Mouse (Mus musculus): ENCODE measurements around the gene Ndufs2.

Ndufs2 gene

DNA sequence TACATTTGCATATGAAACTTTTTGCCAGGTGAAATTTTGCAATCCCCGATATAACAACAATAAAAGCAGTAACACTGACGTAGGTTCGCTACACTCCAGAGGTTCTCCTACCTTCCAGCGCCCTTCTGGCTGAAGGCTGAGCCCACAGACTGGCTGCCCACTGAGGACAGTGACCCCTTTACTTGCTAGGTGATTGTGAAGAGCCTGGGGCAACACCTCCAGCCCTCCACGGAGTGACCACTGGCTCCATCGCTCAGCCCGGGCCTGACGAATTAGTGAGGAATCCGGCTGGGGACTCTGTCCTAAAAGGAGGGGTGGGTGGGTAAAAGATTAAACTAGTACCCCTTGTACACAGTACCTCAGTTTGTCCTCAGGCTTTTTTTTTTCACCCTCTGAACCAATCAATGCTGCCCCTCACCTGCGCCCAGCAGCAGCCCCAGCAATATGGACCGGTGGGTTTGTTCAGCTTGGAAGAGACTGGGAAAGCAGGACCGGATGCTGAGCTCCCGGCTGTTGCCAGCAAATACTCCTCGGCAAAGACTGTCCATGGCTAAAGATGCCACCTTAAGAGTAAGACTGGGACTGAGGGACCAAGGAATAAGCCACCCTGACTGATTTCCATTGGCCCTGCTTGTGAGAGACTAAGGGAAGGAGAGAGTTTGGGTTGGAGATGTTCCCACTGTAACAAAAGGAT is 28.0 kb upstream of the Ndufs2 start:
- DNase-seq (ENCODE audit: low spot score in 2 of 2): peak in 1 of 2 experiments; percentile 22

DNA sequence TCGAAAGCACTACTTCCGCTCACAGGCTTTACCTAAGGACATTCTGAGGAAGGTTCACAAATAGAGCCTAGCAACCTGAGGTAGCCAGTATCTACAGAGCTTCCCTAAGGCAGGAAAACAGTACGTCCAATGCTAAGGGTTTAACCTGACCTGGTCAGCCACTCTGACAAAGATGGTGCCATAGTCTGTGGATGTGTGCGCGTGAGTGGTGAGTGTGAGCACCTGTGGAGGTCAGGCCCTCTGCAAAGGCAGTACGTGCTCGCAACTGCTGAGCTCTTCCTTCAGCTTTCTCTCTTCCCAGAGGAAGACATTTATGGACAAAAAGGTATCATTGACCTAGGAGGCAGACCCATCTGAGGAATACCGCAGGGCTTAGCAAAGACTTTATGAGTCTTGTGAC is 27.2 kb upstream of the Ndufs2 start:
- DNase-seq (ENCODE audit: low spot score in 2 of 2): peak in 1 of 2 experiments; percentile 19

DNA sequence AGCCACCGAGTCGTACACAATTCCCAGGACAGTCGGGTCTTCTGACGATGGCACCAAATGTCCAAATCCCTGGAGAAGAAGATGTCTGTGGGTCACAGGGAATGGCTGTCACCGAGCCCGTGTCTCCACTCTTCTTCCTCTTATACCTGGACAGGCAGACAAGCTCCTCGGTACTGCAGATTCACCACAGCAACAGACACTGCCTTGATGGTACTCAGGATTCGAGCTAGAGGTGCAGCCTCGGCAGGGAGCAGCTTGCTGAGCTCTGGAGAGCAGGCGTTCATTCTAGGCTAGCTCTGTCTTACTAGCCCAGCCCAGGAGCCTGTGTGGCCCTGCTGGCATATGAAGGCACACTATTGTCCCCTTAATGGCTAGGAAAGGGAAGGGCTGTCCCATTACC is 26.5 kb upstream of the Ndufs2 start:
- no peak for DNase-seq (ENCODE audit: low spot score in 2 of 2)

DNA sequence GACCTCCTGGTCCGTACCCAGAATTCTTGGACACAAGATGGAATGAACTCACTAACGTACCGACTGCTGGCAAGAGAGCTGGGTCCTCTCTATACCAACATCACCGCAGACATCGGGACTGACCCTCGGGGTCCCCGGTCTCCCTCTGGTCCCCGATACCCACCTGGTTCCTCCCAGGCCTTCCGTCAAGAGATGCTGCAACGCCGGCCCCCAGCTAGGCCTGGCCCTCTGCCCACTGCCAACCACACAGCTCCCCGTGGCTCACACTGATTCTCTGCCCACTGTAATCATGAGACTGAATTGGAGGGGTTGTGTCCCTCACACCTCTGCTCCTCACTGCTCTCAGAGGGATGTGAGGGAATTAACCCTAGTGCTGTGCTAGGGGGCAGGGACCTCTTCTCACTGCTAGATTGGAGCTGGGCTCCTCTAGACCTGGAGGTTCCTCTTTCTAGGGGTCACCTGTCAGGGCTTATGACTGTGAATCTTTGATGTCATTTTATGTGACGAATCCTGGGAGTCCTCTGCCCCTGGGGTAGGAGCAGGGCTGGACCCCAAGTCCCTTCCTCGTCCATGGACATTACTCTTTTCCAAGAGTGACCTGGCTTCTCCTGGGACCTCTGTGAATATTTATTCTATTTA is 25.0 kb upstream of the Ndufs2 start:
- no peak for DNase-seq (ENCODE audit: low spot score in 2 of 2)

- no peak for DNase-seq (ENCODE audit: low spot score in 2 of 2)
Observed at GRCm38 (mm10) chr1:171275144-171275734, 24.1 kb upstream of the Ndufs2 start.

GRCm38 (mm10) chr1:171274171-171274570 is 23.0 kb upstream of the Ndufs2 start:
- no peak for DNase-seq (ENCODE audit: low spot score in 2 of 2)

DNA sequence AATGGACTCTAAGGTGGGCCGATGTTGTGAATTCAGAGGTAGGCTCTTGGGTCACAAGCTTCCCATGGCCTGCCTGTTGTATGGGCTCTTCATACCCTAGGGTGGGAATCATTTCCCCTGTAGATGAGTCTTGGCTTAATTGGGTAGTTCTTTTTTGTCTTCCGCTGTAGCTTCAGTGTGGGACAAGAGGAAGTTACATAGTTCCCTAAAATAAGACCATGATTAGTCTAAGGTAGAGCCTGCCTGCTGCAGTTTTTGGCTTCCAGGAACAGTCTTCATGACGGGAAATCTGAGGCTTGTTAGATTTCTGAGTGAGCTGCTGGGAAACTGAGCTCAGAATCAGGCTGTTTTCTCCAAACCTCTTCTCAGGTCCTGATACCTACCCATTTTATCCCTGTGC is 20.9 kb upstream of the Ndufs2 start:
- no peak for DNase-seq (ENCODE audit: low spot score in 2 of 2)

- DNase-seq (ENCODE audit: low spot score in 2 of 2): no peak
Observed at GRCm38 (mm10) chr1:171271622-171272021, 20.4 kb upstream of the Ndufs2 start.

DNA sequence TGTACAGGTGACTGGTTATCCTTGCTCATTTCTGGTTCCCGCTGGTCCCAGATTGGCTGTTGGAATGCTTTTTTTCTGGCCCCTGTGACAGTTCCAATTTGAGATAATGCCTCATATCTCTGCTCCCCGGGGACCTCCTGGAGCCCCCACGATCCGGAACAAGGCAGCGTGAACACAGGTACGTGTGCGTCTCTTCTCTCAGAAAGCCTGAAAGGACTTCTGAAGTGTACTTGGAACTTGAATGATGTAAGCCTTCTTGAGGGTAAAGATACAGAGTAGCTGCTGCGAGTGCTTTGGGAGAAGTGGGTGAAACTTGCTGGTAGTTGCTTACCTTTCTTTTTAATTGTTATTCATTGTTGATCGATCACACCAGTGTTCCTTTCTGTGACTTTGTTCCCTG is 20.0 kb upstream of the Ndufs2 start:
- DNase-seq (ENCODE audit: low spot score in 2 of 2): no peak

- DNase-seq (ENCODE audit: low spot score in 2 of 2): no peak
Observed at GRCm38 (mm10) chr1:171270573-171270900, 19.3 kb upstream of the Ndufs2 start.

DNA sequence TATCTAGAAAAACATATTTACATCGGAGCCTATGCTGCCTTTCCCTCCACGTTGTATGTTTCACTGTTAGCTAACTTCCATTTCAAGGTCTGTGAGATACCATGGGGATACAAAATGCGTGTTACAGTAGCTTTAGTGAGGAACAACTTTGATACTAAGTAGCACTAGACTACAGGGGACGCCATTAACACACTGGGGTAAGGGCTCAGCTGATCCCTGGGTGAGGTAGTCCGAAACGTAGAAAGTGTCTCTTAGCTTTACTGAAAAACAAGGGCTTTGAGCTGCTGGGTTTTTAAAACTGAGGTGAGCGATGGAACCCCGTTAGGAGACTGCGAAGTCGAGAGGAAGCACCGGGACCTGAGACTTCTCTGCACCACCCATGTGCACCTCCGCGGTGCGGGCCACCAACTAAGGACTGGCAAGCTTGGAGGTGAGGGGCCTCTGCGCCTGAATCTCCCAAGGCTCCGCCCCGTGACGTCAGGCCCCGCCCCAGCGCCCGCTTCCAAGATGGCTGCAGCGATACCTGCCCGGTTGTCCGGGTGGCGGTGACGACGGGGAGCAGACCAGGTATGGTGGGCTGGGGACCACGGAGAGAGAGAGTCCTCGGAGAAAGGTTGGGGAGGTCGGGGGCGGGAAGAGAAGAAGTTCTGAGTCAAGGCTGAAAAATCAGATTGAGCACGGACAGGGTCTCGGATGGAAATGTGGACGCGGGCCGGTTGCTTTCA is 18.8 kb upstream of the Ndufs2 start, which contains the start of gene B4galt3:
TSS of gene B4galt3 (plus strand) at position 481 of the 725 bp plus-strand sequence.
- DNase-seq (ENCODE audit: low spot score in 2 of 2): peak; percentile 96

GRCm38 (mm10) chr1:171268341-171268740 is 17.2 kb upstream of the Ndufs2 start:
- no peak for DNase-seq (ENCODE audit: low spot score in 2 of 2)

DNA sequence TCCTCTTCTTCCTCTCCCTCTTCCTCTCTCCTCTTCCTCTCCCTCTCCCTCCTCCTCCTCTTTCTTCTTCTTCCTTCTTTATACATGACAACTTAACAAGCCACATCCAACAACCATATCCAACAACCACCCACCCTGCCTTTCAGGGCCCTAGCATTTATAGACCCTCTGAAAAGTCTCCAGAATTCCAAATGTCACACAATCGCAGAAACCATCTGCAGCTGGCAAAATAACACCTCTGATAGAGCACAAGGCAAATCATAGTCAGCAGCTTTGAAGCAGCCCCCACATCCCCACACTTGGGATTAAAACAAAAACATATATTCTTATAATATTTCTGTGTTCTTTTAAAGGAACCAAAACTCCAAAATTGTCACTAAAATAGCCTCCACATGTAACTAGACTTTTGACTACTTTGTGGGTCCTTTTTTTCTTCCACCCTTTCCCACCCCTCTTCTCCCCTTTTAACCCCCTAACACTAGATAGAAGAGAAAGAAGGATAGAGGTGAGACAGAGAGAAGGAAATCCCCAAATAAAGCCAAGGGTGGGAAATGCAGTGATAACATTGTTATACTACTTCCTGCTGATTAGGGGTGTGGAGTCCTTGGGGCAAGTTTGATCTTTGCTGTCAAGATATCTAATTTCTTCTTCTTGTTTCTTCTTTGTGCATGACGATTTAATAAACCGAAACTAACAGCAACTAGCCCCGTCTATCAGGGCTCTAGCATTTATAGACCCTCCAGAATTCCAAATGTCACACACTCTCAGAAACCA is 15.0 kb upstream of the Ndufs2 start:
- DNase-seq (ENCODE audit: low spot score in 2 of 2): no peak

GRCm38 (mm10) chr1:171263666-171264461 is 12.7 kb upstream of the Ndufs2 start:
- no peak for DNase-seq (ENCODE audit: low spot score in 2 of 2)

DNA sequence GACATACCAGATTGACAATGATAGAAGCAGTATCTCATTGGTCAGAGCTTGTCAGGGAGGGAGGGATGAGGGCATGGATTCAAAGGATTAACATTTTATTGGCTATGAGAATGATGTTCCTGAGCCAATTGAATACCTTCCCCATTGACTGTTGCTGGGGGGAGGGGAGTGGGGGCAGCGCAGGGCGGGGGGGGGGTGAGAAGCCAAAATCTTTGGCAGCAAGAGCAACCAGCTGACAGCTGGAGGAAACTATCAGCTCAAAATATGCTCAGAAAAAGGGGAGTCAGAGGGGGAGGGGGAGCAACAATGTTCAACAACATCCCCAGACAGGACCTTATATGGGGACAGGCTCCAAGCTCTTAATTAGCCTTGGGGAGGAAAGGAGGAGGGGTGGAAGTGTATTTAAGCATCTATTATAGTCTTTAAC is 12.0 kb upstream of the Ndufs2 start:
- peak; percentile 73 to 85 for DNase-seq (ENCODE audit: low spot score in 2 of 2)

- peak; percentile 89 to 93 for DNase-seq (ENCODE audit: low spot score in 2 of 2)
Observed at GRCm38 (mm10) chr1:171262594-171263130, 11.5 kb upstream of the Ndufs2 start.

DNA sequence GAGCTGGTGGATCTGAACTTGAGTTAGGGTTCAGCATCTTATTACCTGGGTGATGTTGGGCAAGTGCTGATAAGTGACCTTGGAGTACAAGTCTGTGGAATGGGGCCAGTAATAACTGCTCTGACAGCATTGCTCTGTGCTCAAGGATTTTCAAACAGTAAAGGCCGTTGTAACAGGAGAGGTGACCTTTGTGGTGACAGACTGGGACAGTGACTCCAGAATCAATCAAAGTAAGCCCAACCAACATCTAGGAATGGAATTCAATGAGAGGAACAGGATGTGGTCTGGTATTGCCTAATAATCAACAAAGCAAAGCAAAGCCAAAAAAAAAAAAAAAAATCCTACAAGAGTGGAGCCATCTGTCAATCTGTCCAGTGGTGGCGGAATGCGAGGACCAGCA is 9.1 kb upstream of the Ndufs2 start:
- DNase-seq (ENCODE audit: low spot score in 2 of 2): no peak

GRCm38 (mm10) chr1:171258921-171259320 is 7.7 kb upstream of the Ndufs2 start:
- DNase-seq (ENCODE audit: low spot score in 2 of 2): no peak

- DNase-seq (ENCODE audit: low spot score in 2 of 2): no peak
Observed at GRCm38 (mm10) chr1:171257781-171258180, 6.6 kb upstream of the Ndufs2 start.

- DNase-seq (ENCODE audit: low spot score in 2 of 2): peak; percentile 72 to 78
Observed at GRCm38 (mm10) chr1:171256937-171257548, 5.9 kb upstream of the Ndufs2 start.
